Mouse (Mus musculus) small intestine, adult 2 months (tissue): Measurements from ENCODE around the gene Taok3.

Source experiments
- CTCF ChIP-seq: fragments of 200-500 bp; IDR thresholded peaks from 2 replicates; pipeline ENCODE4 v1.5.1; 2012; ENCODE audit warnings: low read depth, mild to moderate bottlenecking, control low read depth, inconsistent platforms, low read length, moderate library complexity, mixed read lengths; ENCODE audit not compliant: insufficient replicate concordance, insufficient read length; ENCODE audit errors: extremely low read depth
- POLR2A ChIP-seq: fragments of 200-500 bp; IDR thresholded peaks from 2 replicates; pipeline ENCODE4 v1.6.1; 2012; ENCODE audit warnings: low read depth, mild to moderate bottlenecking, control low read depth, inconsistent platforms, low read length, moderate library complexity

DNA sequence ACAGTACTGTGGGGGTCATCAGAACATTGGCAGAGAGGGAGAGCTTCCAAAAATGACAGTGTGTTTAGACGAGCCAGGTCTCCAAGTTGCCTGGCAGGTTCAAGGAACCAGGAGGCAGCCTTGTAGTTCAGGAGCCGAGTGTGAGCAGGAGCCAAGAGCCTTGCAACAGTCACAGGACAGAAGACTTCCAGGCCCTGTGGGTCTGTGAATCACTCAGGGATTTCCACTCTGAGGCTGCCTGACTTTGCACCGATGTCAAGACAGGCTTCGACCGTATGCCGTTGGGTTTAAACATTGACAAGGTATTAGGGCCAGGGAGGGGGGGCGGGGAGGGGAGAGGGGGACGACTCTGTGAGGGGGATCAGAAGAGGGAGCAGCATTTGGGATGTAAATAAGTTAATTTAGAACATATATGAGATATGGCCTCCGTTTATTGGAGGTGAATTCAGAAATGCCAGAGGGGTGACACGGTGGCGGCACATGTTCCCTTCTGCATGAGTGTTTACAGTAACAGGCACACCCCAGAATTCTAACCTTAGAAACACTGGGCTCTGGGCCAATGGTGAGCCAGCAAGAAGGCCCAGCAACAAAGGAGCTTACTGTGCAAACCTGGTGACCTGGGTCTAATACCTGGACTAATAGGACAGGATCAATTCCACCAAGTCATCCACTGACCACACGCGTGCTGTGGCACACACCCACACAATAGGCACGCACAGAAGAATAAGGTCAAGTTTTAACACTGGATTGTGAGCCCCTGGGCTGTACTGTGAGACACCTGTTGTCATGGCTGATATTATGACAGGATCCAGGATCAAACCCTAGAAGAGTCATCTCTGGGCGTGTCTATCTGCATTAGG lies 159.1 kb downstream of the Taok3 start:
- TF ChIP-seq POLR2A (no peak), CTCF (no peak)
